Mouse (Mus musculus): ENCODE data around the gene Akr7a5.
A peak's percentile ranks its signal among the peaks of the same experiment; 100 is the strongest.

The Akr7a5 gene

DNA sequence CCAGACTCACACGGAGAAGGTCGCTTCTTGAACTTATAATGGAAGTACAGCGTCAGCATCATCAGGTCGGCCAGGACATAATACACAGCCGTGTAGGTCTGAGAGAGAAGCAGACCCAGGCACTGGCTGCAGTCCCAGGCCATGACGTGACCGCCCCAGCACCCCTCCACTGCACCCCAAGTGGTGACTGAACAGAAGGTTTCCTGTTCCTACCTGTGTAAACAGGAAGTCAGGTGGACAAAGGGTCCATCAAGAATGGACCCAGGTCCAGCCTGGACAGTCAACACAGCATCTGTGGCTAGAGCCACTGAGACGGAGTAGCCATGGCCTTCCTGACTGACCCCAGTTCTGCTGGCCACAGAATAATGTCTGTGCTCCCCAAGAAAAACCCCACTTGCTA lies 8.8 kb upstream of the Akr7a5 start:
- no peak for DNase-seq

DNA sequence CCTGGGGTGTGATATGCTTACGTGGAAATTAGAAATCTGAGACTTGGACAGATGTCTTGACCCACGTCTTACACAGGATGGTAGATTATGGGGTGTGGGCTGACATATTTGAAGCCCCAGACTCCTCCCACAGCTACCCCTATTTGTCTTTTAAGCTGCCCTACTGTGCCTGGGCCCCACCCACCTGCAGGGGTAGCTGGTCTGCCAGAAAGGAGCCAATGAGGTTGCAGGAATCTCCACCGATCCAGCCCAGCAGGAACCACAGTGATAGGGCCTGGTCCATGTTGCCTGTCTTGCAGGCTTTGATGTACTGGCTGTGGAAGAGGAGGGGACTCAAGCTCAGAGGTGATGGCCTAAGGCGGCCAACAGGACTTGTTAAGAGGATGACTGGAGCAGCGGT lies 8.3 kb upstream of the Akr7a5 start:
- DNase-seq: no peak

DNA sequence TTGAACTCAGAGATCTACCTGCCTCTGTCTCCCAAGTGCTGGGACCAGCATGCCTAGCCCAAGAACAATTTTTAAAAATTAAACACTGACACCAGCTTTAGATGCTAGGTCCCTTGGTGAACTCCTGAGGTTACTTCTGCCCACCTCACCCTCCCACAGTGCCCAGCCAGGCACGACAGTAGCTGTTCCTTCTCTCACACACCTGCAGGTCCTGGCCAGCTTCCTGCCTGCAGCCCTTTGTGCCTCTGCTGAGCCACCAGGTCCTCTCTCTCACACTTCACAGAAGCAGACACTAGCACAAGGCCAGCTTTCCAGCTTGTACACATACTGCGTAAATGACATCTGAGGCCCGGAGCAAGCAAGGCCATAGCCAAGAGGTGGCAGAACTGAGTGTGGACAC lies 5.0 kb upstream of the Akr7a5 start:
- no peak for DNase-seq

DNA sequence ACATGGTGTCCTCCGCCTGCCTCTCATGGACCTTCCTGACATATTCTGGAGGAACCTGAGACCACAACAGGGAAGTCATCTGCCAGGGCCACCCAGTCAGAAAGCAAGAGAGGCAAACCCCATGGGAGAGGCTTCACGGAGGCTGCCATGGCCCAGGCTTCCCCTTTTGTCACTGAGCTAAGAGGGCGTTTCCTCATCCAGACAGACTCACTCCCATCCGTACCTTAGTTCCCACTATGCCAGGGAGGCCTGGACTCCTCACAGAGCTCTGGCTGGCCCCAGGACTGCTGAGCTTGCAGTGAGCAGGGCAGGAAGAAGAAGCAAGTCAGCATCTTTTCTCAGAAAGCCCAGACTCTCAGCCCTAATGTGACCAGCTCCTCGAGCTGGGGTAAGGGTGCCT lies 2.6 kb upstream of the Akr7a5 start:
- DNase-seq: peak; percentile 49 to 55

DNA sequence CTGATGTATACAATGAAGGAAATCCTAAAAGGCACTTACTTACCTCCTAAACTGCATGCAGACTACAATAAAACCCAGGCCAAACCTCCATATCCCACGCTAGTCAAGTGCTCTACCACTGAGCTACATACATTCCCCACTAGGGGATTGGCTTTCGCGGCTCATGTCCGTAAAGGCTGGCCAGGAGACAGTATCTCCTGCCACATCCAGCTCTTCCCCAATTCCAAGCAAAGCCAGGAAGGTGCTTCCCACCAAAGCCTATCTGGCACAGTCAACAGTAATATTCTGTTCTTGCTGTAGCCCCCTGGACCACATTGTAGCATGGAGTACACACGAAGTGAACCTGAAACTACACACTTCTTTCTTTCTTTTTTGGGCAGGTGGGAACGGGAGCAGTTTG lies 893 bp upstream of the Akr7a5 start:
- DNase-seq: no peak

DNA sequence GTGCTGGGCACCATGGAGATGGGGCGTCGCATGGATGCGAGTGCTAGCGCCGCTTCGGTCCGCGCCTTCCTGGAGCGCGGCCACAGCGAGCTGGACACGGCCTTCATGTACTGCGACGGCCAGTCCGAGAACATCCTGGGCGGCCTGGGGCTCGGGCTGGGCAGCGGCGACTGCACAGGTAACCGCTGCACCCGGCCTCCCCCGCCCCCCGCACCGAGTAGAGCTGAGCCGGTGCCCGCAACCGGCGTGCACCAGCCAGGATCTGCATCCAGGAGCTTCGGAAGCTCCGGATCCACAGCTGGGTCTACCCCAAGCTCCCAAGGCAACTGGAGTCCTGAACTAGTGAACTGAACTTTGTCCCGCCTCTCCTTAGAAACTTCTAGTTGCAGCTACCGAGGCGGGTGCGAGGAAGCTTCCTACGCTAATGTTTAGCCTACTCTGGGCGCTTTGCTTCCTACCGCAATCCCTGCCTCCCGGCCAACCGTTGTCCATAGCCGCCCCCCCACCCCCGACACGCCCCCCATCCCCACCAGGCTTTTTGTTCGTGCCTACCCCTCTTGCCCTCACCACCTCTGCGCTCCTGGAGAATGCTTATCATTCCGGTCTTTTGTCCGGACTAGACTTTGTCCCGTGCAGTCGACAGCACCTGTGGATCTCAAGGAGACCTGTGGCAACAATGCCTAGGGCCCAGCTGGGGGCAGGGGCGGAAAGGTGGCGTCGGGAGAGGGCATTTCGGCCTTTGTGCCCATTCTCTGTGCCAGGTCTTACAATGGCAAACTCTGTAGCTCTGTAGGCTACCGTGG lies 556 bp downstream of the Akr7a5 start:
- DNase-seq: no peak

DNA sequence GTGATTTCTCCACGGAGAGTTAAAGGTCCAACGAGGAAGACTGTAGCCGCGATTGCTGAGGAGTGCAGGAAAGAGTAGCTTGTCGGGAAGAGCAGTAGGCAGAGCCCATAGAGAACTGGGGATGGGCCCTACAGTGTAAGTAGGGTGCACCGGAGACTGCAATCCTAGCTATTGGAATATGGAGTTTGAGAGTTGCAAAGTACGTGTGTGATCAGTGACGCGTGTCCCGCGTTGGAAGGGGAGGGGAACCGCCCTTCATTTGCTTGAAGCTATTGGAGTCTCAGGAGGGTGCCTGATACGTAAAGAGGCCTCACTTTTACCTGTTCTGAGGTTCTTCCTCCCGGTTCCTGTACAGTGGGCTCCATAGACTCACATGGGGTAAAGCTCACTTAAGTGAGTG lies 1.2 kb downstream of the Akr7a5 start:
- no peak for DNase-seq

DNA sequence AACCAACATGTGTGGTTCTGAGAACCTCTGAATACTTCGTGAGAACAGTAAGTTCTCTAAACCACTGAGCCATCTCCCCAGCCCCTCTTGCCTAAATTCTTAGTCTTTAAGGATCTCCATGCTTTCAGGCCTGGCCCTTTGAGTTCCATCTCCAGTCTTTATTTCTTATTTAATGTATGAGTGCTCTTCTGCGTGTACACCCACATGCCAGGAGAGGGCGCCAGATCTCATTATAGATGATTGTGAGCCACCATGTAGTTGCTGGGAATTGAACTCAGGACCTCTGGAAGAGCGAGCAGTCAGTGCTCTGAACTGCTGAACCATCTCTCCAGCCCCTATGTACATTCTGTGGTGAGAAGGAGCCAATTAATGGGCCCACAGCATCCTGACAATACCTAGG lies 2.1 kb downstream of the Akr7a5 start:
- DNase-seq: peak in 1 of 2 experiments; percentile 52

DNA sequence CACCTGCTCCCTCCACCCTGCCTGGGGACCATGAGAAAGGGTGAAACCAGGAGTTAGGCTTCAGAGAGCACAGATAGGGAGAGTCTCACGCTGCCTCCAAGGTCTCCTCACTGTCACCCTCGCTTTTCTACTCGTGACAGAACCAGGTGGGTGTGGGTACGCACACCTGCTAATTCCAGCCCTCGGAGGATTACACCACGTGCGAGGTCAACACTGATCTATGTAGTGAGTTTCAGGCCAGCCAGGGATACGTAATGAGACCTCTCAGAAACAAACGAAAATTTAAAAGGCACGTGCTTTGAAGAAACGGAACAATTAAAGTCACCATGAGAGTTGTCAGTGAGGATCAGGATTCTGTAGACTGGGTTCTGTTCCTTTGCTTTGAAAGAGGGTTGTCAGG lies 7.9 kb downstream of the Akr7a5 start:
- no peak for DNase-seq

DNA sequence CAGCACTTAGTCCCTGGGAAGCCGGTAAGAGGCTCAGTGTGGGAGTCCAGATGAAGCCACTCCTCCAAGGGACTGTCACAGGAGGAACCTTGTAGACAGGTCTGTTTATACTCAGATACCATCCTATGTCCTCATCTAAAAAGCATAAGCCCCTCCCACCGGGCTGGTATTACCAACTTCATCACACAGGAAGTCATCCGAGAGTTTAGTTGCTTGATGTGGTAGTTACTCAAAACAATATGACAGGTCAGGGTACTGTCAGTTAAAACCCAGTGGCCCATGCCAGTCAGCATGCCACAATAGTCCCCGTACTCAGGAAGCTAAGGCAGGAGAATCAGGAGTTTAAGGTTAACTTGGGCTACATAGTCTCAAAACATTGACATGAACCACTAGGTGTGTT lies 9.2 kb downstream of the Akr7a5 start:
- no peak for DNase-seq

DNA sequence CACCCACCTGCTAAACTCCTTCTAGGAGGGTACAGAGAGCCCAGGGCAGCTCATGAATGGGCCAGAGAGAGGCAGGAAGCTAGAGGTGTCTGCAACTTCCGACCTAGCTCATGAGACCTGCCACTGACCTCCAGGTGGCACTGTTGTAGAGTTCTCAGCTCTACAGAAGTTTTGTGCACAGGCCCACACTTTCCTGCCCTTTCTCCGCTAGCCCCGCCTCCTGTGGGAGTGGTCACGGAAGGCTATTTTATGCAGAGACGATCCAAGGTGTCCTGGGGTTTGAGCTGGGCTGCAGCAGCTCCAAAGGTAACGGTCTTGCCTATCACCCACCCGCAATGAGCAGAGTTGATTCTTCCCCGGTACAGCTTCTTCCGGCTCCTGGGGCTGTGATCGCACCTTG lies 20.1 kb downstream of the Akr7a5 start:
- peak; percentile 82 to 86 for DNase-seq

DNA sequence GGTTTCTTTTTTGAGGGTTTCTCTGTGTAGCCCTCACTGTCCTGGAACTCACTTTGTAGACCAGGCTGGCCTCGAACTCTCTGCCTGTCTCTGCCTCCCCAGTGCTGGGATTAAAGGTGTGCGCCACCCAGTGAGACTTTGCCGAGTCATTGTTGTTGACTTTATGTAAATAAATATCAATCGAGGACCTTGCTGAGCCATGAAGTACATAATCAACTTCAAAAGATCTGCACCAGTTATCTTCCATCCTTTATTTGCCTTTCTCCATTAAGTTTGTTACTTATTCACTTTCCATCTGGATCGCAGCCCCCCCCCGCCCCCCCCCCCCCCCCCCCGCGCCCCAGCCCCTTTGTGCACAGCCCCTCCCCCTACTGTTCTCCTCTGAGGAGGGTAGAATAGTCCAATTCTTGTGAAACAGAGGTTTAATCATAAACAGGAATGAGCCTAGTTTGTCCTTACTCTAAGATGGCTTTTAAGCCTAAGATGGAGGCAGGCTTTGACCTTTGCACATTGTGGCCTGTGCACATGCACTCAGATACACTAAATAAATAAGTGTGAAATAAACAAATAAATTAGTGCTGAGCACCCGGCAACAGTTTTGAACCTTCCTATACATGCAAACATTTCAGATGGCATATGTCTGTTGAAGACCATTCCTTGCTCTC lies 24.2 kb downstream of the Akr7a5 start:
- DNase-seq: no peak

DNA sequence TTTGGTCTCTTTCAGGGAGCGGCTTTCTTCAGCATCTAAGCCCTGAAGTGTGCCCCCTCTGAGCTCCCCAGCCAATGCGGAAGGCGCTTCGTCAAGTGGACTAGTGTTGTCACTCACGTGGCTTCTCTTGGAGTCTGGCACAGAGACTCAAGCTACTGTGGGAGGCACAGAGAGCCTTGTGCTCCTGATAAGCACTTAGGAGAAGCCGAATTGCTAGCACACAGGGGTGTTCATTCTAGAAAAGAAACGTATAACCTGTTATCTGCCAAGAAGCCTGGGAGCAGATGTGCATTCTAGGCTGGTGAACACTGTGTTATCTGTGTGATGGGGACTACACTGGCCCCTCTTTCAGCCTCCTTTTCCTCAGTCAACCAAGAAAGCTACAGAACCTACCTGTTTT lies 25.0 kb downstream of the Akr7a5 start:
- no peak for DNase-seq

DNA sequence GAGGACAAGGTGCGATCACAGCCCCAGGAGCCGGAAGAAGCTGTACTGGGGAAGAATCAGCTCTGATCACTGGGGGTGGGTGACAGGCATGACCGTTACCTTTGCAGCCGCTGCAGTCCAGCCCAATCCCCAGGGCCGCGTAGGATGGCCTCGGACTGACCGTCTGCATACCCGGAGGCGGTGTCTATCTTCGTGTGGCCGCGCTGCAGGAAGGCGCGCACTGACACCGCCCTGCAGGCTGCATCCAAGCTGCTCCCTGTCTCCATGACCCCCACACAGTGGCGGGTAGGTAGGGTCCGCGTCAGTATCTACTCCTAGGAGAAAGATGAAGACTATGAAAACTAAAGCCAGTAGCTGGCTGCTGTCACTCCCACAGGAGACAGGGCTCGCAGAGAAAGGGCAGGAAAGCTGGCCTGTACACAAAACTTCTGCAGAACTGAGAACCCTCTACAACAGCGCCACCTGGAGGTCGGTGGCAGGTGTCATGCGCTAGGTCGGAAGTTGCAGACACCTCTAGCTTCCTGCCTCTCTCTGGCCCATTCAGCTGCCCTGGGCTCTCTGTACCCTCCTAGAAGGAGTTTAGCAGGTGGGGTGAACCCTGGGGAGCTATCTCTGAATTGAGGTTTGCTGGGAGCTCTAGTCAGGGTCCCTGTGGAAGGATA lies 26.4 kb downstream of the Akr7a5 start:
- DNase-seq: peak; percentile 80 to 88

DNA sequence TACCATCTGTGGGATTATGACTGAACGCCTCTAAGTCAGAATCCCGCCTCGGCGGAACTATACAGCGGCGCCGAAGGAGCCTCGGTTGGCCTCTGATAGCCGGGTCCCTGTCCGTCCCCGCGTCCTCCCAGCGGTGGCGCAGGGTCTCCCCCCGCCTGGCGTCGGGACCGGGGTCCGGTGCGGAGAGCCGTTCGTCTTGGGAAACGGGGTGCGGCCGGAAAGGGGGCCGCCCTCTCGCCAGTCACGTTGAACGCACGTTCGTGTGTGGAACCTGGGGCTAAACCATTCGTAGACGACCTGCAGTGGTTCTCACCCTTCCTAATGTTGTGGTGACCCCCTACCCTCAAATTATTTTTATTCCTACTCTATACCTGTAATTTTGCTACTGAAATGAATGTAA lies 27.6 kb downstream of the Akr7a5 start:
- DNase-seq: no peak

DNA sequence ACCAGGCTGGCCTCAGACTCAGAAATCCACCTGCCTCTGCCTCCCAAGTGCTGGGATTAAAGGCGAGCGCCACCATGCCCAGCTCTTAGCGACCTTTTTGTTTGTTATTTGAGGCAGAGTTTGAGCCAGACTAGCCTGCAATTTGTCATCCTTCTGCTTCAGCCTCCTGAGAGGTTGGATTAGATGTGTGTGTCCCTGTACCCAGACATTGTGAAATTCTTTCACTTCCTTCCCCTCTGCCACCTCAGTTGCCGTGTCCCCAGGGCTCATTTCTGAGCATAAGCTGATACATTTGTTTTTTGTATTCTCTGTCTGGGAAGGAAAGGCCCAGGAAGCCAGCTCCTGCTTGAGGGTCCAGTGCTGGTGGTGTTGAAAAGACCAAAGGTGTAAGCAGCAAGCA lies 30.3 kb downstream of the Akr7a5 start:
- no peak for DNase-seq

DNA sequence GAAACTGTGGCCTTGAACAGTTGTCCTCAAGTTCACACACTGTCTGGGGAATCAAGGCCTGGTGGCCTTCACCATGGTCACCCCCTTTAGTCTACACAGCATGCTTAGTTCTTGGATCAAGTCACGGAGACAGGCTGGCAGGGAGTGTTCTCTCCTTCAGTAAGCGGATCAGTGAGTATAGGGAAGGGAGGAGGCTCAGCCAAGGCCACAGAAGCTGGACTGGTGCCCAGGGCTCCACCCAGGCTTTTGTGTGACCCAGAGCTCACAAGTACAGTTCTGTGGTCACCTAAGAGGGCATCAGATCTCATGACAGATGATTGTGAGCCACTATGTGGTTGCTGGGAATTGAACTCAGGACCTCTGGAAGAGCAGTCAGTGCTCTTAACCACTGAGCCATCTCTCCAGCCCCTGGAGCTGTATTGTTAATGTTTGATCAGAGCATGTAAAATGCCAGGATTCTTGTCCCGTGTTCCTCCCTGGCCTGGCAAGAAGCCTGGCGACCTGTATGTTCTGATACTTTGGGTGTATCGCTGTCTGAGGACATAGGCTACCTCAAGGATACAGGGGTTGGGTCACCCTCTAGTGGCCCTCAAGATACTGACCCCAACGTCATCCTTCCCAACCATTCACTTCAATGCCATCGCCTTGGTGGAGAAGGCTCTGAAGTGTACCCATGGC lies 31.2 kb downstream of the Akr7a5 start:
- DNase-seq: peak; percentile 28 to 36

DNA sequence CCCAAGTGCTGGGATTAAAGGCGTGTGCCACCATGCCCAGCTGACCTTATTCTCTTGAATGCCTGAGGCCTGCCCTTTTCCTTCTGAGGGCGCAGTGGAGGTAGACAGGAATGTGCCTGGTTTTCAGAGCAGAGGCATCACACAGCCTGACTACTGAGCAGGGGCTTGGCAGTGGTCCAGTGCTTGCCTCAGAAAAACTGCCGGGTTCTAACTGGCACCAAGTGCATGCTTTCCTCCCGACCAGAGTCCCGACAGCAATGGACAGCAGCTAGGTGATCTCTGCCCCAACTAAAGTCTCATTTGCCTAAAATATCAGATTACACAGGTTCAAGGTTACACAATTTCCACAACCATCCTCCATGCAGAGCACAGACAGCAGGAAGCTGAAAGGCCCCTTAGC lies 33.2 kb downstream of the Akr7a5 start:
- no peak for DNase-seq

DNA sequence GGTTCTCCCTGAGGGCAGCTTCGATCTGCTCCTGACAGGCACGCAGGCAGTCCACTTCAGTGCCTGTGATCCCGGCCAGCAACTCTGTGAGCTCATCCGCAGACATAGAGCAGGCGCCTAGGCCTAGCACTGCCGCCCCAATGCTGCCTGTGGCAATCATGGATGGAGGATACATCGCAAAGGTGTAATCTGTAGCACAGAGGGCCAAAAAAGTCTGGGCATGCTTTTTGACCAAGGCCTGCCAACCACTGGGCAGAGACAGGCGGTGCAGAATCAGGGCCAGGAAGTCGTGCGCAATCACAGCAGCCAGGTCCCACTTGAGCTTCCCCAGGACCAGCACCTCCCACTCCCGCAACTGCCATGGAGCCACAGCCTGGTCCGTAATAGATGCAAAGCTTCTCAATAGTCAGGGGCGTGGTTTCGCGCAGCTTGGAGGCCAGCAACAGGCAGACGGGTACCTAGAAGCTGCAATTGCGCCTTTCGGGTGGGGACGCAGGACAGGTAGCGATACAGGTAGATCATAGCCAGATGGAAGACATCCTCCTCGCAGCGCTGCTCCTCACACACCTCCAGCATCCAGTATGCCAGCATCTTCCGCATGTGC lies 35.0 kb downstream of the Akr7a5 start:
- no peak for DNase-seq

DNA sequence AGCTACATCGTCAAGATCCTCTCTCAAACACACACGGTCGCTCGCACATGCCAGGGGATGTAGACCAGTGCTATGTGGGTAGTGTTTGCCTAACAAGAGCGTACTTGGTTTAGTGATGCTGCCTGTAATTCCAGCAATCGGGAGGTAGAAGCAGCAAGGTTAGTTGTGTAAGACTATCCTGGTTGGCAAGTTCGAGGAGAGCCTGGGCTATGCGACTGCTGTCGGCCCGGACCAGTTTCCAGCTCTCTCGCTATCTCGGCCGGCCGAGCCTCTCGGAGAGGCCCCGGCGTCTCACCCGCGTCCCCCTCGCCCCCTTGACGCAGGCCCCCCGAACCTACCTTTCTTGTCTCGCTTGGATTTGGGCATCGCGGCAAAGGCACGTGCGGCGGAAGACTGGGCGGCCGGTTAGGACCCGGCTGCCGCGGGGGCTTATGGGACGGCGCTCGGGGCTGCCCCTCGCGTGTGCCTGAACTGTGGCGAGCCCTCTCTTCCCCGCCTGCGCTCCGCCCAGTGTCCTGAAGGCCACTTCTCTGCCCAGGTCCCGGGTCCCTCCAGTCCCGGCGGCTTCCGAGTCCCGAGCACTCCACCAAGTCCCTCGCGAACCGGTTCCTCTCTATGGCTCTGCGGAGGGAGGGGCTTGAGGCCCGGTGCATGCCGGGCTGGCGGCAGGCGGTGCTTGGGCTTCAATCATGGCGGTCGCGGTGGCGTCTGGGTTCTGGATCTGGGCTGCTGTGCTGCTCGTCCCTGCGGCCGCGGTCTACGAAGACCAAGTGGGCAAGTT lies 41.6 kb downstream of the Akr7a5 start, which contains the start of the genes Mrto4, Emc1 and Ubr4:
Gene Mrto4, minus strand, starts transcription at position 646 of the 781 bp plus-strand sequence.
Gene Emc1, plus strand, starts transcription at position 657 of the 781 bp plus-strand sequence.
Gene Ubr4, plus strand, starts transcription at position 679 of the 781 bp plus-strand sequence.
- peak; percentile 89 to 90 for DNase-seq

DNA sequence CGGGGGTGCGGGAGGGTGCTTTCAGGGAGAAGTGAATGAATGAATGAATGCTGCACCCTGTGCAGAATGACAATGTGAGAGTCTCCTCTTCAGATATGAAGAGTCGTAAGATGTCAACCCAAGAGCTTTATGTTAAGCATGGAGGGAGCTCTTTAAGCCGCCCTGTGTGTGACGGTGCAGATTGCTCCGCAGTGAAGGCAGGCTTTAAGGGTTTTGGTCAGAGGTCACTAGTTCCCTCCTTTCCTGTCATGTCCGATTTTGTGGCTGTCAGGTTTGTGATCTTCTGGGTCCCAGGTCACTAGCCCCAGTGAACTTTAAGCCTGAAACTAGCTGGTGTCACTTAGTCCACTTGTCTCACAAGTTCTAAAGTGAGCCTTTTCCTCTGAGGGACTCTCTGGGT lies 42.3 kb downstream of the Akr7a5 start:
- DNase-seq: no peak

DNA sequence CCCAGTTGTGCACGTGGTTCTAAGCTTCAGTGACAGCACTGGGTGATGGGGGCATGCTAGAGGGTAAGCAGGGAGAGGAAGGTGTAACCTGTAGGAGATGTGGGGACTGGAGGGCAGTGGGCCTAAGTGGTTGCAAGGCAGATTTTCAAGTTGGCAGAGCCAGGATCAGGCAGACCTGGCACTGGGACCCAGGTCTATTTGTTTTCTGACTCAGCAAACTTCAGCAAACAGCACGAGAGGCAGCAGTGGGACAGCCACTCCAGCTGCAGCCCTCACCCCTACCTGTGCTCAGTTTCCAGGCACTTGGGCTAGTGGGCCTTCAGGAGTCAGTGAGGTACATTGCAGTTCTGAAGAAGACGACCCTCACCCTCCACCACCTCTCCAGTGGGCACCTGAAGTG lies 46.7 kb downstream of the Akr7a5 start:
- peak in 1 of 2 experiments; percentile 31 for DNase-seq

Data from lung, postnatal 4 days (tissue).